Mouse (Mus musculus): ENCODE results near the gene Cdh22. TPM values are rescaled to one million over a fixed set of nuclear protein-coding genes. Genes with fewer than 3 reads are reported as not detected.
A peak's percentile ranks its signal among the peaks of the same experiment; 100 is the strongest.

Gene Cdh22
- total RNA-seq, 2 experiments from 2014 or later = 33.8 TPM

GRCm38 (mm10) chr2:165179231-165179630 is 55.4 kb downstream of the Cdh22 start:
- intact Hi-C loops (cut with DNase I) = no loop called here
- peak in 1 of 2 experiments; percentile 35 for DNase-seq (ENCODE audit: low spot score in 2 of 2)

GRCm38 (mm10) chr2:165176965-165177364 is 57.7 kb downstream of the Cdh22 start:
- no peak for DNase-seq (ENCODE audit: low spot score in 2 of 2)
- intact Hi-C loops (cut with DNase I) = no loop called here

DNA sequence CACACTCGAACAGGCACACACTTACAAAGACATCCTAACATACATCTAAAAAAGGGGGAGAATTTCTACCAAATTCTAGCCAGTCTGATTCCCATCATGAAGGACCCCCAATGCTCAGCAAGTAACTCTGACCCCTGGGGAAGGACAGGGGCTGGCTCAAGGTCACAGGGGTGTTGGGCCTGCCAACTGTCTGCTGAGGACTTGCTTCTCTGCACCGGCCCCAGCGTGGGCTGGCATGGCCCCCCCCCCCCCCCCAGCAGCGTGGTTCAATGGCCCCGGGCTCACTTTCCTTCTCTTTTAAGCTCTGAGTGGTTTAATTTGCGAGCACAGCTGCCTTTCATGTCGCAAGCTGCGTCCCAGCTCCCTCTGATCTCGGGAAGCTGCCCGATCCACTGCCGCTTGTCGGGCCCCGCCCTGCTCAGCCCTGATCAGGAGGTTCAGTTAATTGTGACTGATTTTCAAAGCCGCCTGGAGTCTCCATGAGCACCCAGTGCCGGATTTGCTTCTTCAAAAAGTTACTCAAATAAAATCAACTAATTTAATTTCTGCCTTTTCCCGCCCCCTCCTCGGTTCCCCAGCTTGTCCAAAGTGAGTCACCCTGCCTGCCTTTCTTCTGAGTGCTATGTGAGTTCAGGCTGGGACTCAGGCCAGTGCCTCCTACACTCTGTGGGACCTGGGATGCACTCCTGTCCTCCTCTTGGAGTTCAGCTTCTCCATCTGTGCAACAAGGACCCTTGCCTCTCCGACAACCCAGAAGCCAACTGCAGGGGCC is 67.8 kb downstream of the Cdh22 start:
- peak; percentile 40 to 57 for DNase-seq (ENCODE audit: low spot score in 2 of 2)
- intact Hi-C loops (cut with DNase I) = no loop called here

- intact Hi-C loops (cut with DNase I) = no loop called here
These were observed 72.4 kb downstream of the Cdh22 start for GRCm38 (mm10) chr2:165162221-165162620.

DNA sequence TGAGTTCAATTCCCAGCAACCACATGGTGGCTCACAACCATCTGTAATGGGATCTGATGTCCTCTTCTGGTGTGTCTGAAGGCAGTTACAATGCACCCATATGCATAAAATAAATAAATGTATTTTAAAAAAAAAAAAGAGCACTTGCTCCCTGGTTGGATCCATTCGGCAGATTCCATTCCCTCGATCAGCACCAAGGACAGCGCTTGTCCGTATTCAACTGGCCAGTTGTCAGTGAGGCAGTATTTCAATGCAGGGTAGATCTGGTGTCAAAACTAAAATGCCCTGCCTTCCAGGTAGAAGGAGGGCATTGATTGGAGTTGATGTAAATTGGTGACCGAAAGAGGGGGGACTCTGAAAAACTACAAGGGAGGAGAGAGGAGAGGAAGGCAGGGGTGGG is 74.2 kb downstream of the Cdh22 start:
- DNase-seq (ENCODE audit: low spot score in 2 of 2) = no peak
- intact Hi-C loops (cut with DNase I) = no loop called here

More at GRCm38 (mm10) chr2:165162221-165162620, 72.4 kb downstream of the Cdh22 start:
- no peak for DNase-seq (ENCODE audit: low spot score in 2 of 2)

DNA sequence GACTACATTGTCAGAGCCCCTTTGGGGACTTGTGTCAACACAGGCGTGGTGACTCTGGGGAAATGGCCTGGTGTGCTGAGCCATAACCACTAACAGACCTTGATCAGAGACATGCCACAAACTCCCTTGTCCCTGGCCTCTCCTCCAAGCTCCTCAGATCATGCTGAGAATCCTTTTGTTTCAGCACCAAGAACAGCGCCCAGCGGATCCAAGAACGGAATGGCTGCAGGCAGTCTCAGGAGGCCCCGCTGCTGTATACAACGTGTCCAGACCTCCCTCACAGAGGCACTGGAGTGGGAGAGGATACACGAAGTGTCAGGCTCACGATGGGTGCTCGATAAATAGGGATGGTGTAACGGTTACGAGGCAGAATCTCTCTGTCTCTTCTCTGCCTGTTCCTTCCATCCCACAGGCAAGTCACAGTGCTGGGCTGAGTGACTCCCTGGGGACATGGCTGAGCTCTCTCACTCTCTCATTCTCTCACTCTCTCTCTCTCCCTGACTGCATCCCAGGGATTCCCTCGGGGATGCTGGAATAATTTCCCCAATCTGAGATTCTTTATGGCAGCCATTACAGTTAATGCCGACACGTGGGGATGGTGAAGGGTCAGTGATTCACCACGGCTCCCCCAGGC is 75.5 kb downstream of the Cdh22 start:
- peak in 1 of 2 experiments; percentile 29 for DNase-seq (ENCODE audit: low spot score in 2 of 2)
- intact Hi-C loops (cut with DNase I) = no loop called here

- intact Hi-C loops (cut with DNase I) = no loop called here
- no peak for DNase-seq (ENCODE audit: low spot score in 2 of 2)
These were observed 76.3 kb downstream of the Cdh22 start for GRCm38 (mm10) chr2:165158317-165158716.

DNA sequence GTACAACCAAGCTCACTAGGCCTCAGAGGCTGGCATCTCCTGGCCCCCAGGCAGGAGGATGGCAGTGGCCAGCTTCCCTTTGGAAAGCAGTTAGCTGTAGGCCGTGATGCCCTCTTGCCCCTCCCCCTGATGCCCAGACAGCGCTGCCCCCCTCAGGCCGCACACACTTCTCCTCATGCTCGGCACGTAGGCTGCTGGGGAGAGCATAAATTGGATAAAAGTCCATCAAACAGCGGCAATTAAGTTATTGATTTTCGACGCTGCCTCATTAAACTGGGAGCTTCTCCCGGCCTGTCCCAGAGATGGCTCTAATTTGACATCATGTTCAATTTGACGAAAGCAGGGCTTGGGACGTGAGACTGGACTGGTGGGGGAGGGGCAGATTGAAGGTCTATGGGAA is 76.8 kb downstream of the Cdh22 start:
- intact Hi-C loops (cut with DNase I) = no loop called here
- no peak for DNase-seq (ENCODE audit: low spot score in 2 of 2)

- intact Hi-C loops (cut with DNase I) = no loop called here
- peak; percentile 68 to 85 for DNase-seq (ENCODE audit: low spot score in 2 of 2)
These were observed 81.6 kb downstream of the Cdh22 start for GRCm38 (mm10) chr2:165153006-165153405.

DNA sequence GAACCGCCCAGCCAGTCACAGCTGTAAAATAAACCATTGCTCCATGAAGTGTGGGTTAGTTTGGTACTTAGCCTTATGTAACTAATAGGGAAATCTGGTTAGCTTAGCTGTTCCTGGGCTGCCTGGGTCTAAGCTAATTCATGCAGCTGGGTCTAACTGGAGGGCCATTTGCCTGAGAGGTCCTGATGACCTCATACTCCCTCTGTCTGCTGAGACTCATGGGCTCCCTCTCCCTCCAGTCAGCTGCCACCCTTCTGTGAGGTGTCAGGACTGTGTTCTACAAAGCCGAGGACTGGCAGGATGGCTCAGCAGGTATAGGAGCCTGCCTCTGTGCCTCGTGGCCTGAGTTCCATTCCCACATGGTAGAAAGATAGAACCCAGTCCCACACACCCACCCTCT is 84.9 kb downstream of the Cdh22 start:
- DNase-seq (ENCODE audit: low spot score in 2 of 2) = no peak
- intact Hi-C loops (cut with DNase I) = no loop called here

DNA sequence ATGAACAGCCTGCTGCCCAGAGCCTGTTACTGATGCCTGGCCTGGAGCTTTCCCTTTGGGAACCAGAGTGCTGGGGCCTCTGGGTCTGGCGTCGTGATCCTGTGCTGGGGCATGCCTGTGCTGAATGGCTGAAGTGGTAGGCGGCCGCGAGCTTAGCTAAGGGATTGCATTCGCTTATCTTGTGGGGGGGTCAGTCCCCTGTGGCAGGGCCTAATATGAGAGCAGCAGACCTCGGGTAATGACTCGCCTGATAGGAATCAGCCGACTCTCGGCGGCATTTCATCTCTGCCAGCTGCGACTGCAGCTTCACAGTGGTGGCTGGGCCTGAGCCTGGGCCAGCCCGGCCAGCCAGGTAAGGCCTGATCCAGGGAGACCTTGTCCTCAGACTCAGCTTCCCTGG is 88.8 kb downstream of the Cdh22 start:
- intact Hi-C loops (cut with DNase I) = no loop called here
- DNase-seq (ENCODE audit: low spot score in 2 of 2) = no peak

DNA sequence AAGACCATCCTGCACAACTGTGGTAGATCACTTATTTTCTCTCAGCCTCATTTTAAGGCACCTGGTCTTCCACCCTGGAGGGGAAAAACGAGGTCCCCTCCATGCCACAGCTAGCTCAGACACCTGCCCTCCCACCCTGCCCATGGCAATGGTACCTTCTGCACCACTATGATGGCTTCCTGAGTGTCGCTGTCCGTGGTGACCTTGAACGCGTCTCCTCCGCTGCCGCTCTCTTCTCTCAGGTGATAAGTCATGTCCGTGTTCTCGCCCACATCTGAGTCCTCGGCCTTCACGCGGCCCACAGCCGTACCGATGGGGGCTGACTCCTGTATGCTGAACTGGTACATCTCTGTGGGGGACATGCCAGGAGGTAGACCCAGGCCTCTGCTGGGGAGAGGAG is 91.2 kb downstream of the Cdh22 start:
- intact Hi-C loops (cut with DNase I) = no loop called here
- no peak for DNase-seq (ENCODE audit: low spot score in 2 of 2)

DNA sequence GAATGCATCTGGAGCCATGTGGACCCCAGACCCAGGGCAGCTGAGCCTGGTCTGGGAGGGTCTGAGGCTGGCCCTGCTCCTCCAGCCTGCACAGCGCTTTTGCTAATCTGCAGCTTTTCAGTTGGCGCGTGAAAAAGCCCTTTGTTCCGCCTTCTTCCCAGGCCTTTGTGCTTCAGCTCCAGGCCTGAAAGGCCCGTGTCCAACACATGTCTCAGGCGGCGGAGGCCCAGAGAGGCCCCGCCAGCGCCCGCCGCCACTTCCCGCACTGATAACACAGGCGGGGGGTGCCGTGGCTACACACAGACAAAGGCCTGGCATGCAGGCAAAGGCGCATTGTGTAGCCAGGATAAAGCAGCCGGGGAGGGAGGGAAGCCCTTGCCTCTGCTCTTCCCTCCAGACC is 98.6 kb downstream of the Cdh22 start:
- no peak for DNase-seq (ENCODE audit: low spot score in 2 of 2)
- intact Hi-C loops (cut with DNase I) = no loop called here

DNA sequence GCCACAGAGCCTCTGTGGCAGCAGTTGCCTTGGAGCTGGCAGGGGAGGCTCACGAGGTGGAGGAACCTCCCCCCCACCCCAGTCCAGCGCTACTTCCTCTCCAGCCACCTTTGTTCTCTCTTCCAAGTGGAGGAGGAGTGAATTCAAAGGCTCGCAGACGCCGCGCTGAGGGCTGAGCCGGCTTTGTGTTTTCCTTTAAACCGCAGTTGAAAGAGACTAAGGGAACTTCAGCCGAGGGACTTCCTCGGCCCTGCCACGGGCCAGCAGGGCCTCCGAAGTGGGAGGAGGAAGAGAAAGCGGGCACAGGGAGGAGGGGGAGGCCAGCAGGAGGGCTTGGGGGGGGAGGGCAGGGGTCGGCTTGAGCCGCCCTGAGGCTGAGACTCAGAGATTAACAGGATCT is 101.1 kb downstream of the Cdh22 start:
- intact Hi-C loops (cut with DNase I) = no loop called here
- no peak for DNase-seq (ENCODE audit: low spot score in 2 of 2)

- intact Hi-C loops (cut with DNase I) = no loop called here
These were observed 103.2 kb downstream of the Cdh22 start for GRCm38 (mm10) chr2:165131428-165131827.

GRCm38 (mm10) chr2:165129189-165129588 is 105.5 kb downstream of the Cdh22 start:
- intact Hi-C loops (cut with DNase I) = no loop called here
- no peak for DNase-seq (ENCODE audit: low spot score in 2 of 2)

More at GRCm38 (mm10) chr2:165131428-165131827, 103.2 kb downstream of the Cdh22 start:
- DNase-seq (ENCODE audit: low spot score in 2 of 2) = no peak

DNA sequence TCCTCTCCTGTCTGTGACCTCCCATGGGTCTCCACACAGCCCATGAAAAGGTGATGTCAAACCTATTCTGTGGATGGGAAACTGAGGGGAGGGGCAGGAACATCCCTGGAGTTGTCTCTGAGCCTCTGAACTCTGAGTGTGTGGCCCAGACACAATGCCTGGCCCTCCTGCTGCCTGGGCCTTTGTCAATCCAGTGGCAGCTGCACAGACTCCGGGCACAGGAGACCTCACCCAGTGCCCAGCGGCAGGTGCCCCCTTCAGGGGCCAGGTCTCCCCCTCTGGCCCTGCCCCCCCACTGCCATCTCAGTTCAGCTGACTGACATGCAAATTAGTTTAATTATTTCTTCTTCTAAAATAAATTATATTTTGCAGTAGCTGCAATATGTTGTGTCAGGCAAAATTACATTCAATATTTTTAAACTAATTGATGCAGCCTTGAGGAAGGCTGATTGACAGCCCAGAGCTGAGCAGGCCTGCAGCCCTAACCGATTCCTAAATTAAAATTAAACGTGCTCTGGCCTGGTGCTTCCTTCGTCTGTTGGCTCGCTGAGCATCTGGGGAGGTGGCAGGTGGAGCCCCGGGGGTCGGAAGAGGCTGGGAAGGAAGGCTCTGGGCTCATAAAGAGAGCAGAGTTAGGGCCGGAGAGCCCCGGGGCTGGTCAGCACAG is 107.6 kb downstream of the Cdh22 start:
- intact Hi-C loops (cut with DNase I) = no loop called here
- DNase-seq (ENCODE audit: low spot score in 2 of 2) = no peak

GRCm38 (mm10) chr2:165121206-165121840 is 113.3 kb downstream of the Cdh22 start:
- intact Hi-C loops (cut with DNase I) = no loop called here
- DNase-seq (ENCODE audit: low spot score in 2 of 2) = peak; percentile 39 to 78

DNA sequence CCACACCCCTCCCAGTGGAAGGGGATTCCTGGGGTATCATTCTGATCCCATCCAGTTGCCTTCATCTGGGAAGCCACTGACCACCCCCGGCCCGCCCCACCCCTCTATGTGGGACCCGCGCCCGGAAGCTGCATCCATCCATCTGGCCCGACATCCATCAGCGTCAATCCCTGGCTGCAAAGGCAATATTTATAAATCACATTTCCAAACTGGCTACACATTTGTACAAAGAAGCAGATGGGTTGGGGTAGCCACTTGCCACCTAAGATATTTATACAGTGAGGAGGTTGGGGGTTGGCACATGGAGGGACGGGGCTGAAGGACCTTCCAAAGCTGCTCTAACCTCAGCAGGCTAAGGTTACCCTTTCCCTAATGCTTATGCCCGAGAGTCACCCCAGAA is 113.9 kb downstream of the Cdh22 start:
- intact Hi-C loops (cut with DNase I) = no loop called here
- no peak for DNase-seq (ENCODE audit: low spot score in 2 of 2)

GRCm38 (mm10) chr2:165113733-165114132 is 120.9 kb downstream of the Cdh22 start:
- intact Hi-C loops (cut with DNase I) = no loop called here

More at GRCm38 (mm10) chr2:165113733-165114132, 120.9 kb downstream of the Cdh22 start:
- no peak for DNase-seq (ENCODE audit: low spot score in 2 of 2)
